Mouse (Mus musculus) cortical plate, adult 2 months (tissue): Measurements from ENCODE around the gene Tssc4.

Source experiments
- CTCF ChIP-seq: fragments of 200-500 bp; IDR thresholded peaks from 2 replicates; pipeline ENCODE4 v1.5.1; 2011; ENCODE audit warnings: mild to moderate bottlenecking, control low read depth, low read length; ENCODE audit not compliant: insufficient read depth; ENCODE audit errors: extremely low read depth
- POLR2A ChIP-seq: fragments of 200-500 bp; IDR thresholded peaks from 2 replicates; pipeline ENCODE4 v1.6.1; 2011; ENCODE audit warnings: mild to moderate bottlenecking, low read length, control low read depth; ENCODE audit not compliant: insufficient read depth; ENCODE audit errors: extremely low read depth

DNA sequence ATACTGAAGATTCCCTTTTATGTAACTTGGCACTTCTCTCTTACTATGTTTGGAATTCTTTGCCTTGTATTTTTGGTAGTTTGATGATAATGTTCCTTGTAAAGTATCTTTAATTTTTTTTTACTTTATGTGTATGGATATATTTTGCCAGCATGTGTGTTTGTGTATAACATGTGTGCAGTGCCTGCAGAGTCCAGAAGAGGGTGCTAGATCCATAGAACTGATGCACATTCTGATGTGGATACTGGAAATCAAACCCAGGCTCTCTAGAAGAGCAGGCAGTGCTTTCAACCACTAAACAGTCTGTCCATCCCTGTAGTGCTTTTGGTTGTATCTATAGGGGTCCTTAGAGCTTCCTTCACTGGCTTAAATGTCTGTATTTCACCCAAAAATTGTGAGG, 45.7 kb downstream of the Tssc4 start:
- TF ChIP-seq POLR2A (no peak), CTCF (no peak)
